Mouse (Mus musculus): ENCODE results near the gene Wdr17. TPM values are rescaled to one million over a fixed set of nuclear protein-coding genes. Genes with fewer than 3 reads are reported as not detected.

The Wdr17 gene
- total and polyA plus RNA-seq, 3 experiments, result not detected

GRCm38 (mm10) chr8:54736660-54737312, 150.2 kb downstream of the Wdr17 start:
- Histone ChIP-seq H3K9me3 (replicated peaks; ENCODE audit: insufficient read depth, low read length) (no peaks in the 10 kb centered on the region), H3K36me3 (ENCODE audit: control insufficient read depth in 1 of 2, insufficient read depth in 2 of 2, low read length in 2 of 2) (no peaks in the 10 kb centered on the region), H3K79me2 (ENCODE audit: control insufficient read depth, insufficient read depth, low read length, poor library complexity) (no peaks in the 10 kb centered on the region), H3K9ac (ENCODE audit: control insufficient read depth, low read depth, low read length, poor library complexity, severe bottlenecking) (no peak overlapping the region), H3K4me1 (ENCODE audit: control insufficient read depth in 1 of 2, insufficient read depth in 2 of 2, low read length in 2 of 2) (no peaks in the 10 kb centered on the region), H3K27ac (ENCODE audit: control insufficient read depth, low read depth, low read length) (no peak overlapping the region), H3K27me3 (ENCODE audit: control insufficient read depth in 1 of 2, insufficient read depth in 2 of 2, low read length in 2 of 2) (no peaks in the 10 kb centered on the region), H3K4me3 (ENCODE audit: control insufficient read depth in 1 of 2, insufficient read depth in 1 of 2, low read depth in 2 of 2, low read length in 2 of 2) (no peak overlapping the region)
- no peak for TF ChIP-seq SMC3 (IDR thresholded peaks at IDR 0.05; ENCODE audit: low read depth, low read length)
- no peak for TF ChIP-seq USF2 (IDR thresholded peaks at IDR 0.05; ENCODE audit: borderline replicate concordance in 1 of 2, insufficient read depth in 1 of 2, low read depth in 1 of 2, low read length in 2 of 2)
- no peak for TF ChIP-seq MYC (IDR thresholded peaks at IDR 0.05; ENCODE audit: low read depth, low read length)
- no peak for DNase-seq (ENCODE audit: low read depth, low spot score)

- no peaks in the 10 kb centered on the region for H3K4me1 ChIP-seq (ENCODE audit: control insufficient read depth in 1 of 2, insufficient read depth in 2 of 2, low read length in 2 of 2)
- no peaks in the 10 kb centered on the region for H3K79me2 ChIP-seq (ENCODE audit: control insufficient read depth, insufficient read depth, low read length, poor library complexity)
- no peaks in the 10 kb centered on the region for H3K27me3 ChIP-seq (ENCODE audit: control insufficient read depth in 1 of 2, insufficient read depth in 2 of 2, low read length in 2 of 2)
- no peak overlapping the region for H3K4me3 ChIP-seq (ENCODE audit: control insufficient read depth in 1 of 2, insufficient read depth in 1 of 2, low read depth in 2 of 2, low read length in 2 of 2)
- TF ChIP-seq ZC3H11A (IDR thresholded peaks at IDR 0.05; ENCODE audit: low read depth, low read length) (no peak), ELF1 (IDR thresholded peaks at IDR 0.05; ENCODE audit: low read depth, low read length) (no peak), USF1 (IDR thresholded peaks at IDR 0.05; ENCODE audit: low read depth, low read length) (no peak), MAFK (IDR thresholded peaks at IDR 0.05; ENCODE audit: borderline replicate concordance, low read depth, low read length) (no peak), KAT2A (conservative IDR thresholded peaks at IDR 0.05; ENCODE audit: low read depth, low read length) (no peak), JUND (IDR thresholded peaks at IDR 0.05; ENCODE audit: low read depth, low read length) (no peak), NELFE (IDR thresholded peaks at IDR 0.05; ENCODE audit: low read depth, low read length) (no peak), USF2 (IDR thresholded peaks at IDR 0.05; ENCODE audit: borderline replicate concordance in 1 of 2, insufficient read depth in 1 of 2, low read depth in 1 of 2, low read length in 2 of 2) (no peak), MXI1 (IDR thresholded peaks at IDR 0.05; ENCODE audit: low read depth, low read length) (no peak), SMC3 (IDR thresholded peaks at IDR 0.05; ENCODE audit: low read depth, low read length) (no peak), TBP (IDR thresholded peaks at IDR 0.05; ENCODE audit: low read depth, low read length) (no peak), POLR2AphosphoS5 (IDR thresholded peaks at IDR 0.05; ENCODE audit: borderline replicate concordance, low read depth, low read length) (no peak), RAD21 (IDR thresholded peaks at IDR 0.05; ENCODE audit: low read depth, low read length) (no peak), CHD2 (IDR thresholded peaks at IDR 0.05; ENCODE audit: low read length) (no peak), RCOR1 (IDR thresholded peaks at IDR 0.05; ENCODE audit: low read depth, low read length) (no peak)
- no peak overlapping the region for H3K27ac ChIP-seq (ENCODE audit: control insufficient read depth, low read depth, low read length)
- no peaks in the 10 kb centered on the region for H3K9me3 ChIP-seq (replicated peaks; ENCODE audit: insufficient read depth, low read length)
- H3K36me3 ChIP-seq (ENCODE audit: control insufficient read depth in 1 of 2, insufficient read depth in 2 of 2, low read length in 2 of 2), result no peaks in the 10 kb centered on the region
- DNase-seq (ENCODE audit: low read depth, low spot score), result no peak
- no peak overlapping the region for H3K9ac ChIP-seq (ENCODE audit: control insufficient read depth, low read depth, low read length, poor library complexity, severe bottlenecking)
Observed at GRCm38 (mm10) chr8:54724668-54725035, 162.3 kb downstream of the Wdr17 start.
